Mouse (Mus musculus) limb, embryonic 10.5 days (tissue): ENCODE measurements around the gene Ecm1. TPM values are rescaled to one million over a fixed set of nuclear protein-coding genes. Genes with fewer than 3 reads are reported as not detected.

ENCODE experiments used
- DNase-seq: peaks from one replicate; pipeline ENCODE4 v3.0.0-alpha.2; 2017; ENCODE audit warnings: low spot score
- H3K27ac ChIP-seq: fragments of 300-500 bp; sonication (generic); 2 replicates; pipeline ENCODE4 v1.5.1; 2016; ENCODE audit warnings: mild to moderate bottlenecking
- H3K27me3 ChIP-seq: fragments of 300-500 bp; sonication (generic); 2 replicates; pipeline ENCODE4 v1.6.1; 2016; ENCODE audit warnings: low read depth, mild to moderate bottlenecking; ENCODE audit not compliant: poor library complexity, severe bottlenecking
- H3K36me3 ChIP-seq: fragments of 300-500 bp; sonication (generic); 2 replicates; pipeline ENCODE4 v1.6.1; 2016; ENCODE audit warnings: mild to moderate bottlenecking, moderate library complexity
- H3K4me1 ChIP-seq: fragments of 300-500 bp; sonication (generic); 2 replicates; pipeline ENCODE4 v1.6.1; 2016
- H3K4me3 ChIP-seq: fragments of 300-500 bp; sonication (generic); 2 replicates; pipeline ENCODE4 v1.5.1; 2016; ENCODE audit warnings: mild to moderate bottlenecking, moderate library complexity
- H3K9me3 ChIP-seq: fragments of 300-500 bp; sonication (generic); replicated peaks from 2 replicates; pipeline ENCODE4 v1.6.1; 2016; ENCODE audit warnings: mild to moderate bottlenecking
- WGBS: fragments of 180-500 bp; shearing (Covaris S2); methylation state at CpG from one replicate; pipeline ENCODE4 v1.1.7; 2016; 5-methylcytosine and 5-hydroxymethylcytosine counted together
- polyA plus RNA-seq: library from polyadenylated mRNA; unstranded; fragments of >200 nt; fragmentation: Nextera tagmentation; extraction: Ambion mirVana; gene quantifications from 2 replicates; pipeline ENCODE4 v1.2.1, GENCODE M21; 2016

Gene Ecm1
- polyA plus RNA-seq, 1 experiment from 2014 or later = 7.5 TPM

DNA sequence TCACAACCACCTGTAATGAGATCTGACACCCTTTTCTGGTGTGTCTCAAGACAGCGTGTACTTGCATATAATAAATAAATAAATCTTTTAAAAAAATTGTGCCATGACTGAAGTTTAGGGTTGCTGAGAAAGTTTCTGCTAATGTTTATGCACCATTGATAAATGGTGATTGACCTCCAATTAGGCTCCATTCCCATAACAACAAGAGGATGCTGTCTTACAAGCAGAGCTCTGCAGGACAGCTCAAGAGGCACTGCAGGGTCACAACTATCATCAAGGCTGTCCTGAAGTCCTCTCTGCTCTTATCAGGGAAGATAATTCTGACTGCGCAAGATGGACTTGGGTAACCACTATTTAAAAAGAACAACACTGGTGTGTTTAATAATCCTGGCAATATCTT lies 21.2 kb downstream of the Ecm1 start:
- H3K4me3 ChIP-seq = no peak overlapping the region
- no peak overlapping the region for H3K27ac ChIP-seq
- H3K27me3 ChIP-seq = no peaks in the 10 kb centered on the region
- 84% methylated on average over 2 of the region's 2 CpGs for WGBS
- no peaks in the 10 kb centered on the region for H3K9me3 ChIP-seq
- DNase-seq = no peak
- H3K36me3 ChIP-seq = no peaks in the 10 kb centered on the region
- no peaks in the 10 kb centered on the region for H3K4me1 ChIP-seq

DNA sequence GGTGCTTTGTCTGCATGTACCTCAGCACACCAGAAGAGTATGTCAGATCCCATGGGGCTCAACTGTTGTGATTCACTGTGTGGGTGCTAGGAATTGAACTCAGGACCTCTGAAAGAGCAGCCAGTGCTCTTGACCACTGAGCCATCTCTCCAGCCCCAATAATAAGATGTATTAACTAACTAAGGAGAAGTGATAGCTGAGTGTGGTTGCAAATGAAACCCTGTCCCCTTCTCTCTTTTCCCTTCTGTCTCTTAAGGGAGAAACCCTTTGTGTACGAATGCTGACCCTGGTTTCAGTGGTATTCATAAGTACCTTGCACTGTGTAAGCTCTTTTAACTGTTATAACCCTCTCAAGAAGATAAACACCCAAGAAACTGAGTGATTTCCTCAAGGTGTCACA lies 23.3 kb downstream of the Ecm1 start:
- 72% methylated on average over 1 of the region's 1 CpGs for WGBS
- Histone ChIP-seq H3K27me3 (no peaks in the 10 kb centered on the region), H3K4me3 (no peak overlapping the region), H3K9me3 (no peaks in the 10 kb centered on the region), H3K27ac (no peak overlapping the region), H3K36me3 (no peaks in the 10 kb centered on the region), H3K4me1 (no peaks in the 10 kb centered on the region)
- DNase-seq = no peak

DNA sequence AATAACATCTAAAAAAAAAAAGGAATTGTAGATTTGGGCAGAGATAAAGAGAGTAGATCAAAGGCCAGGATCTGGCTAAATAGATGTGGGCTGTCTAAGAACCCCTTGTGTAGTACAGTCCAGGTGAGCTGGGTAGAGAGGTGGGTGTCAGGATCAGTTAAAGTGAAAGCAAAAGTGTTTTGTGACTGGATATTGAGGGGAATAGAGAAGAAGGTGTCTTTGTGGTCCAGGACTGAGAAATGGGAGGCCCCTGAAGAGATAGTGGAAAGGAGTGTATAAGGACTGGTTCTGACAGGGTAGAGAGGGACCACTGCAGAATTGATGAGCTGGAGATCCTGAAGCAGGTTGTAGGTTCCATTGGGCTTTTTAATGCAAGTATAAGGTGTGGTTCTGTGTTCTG lies 29.4 kb downstream of the Ecm1 start:
- Histone ChIP-seq H3K27ac (no peak overlapping the region), H3K4me3 (no peak overlapping the region), H3K27me3 (no peaks in the 10 kb centered on the region), H3K9me3 (no peaks in the 10 kb centered on the region), H3K36me3 (no peaks in the 10 kb centered on the region), H3K4me1 (no peaks in the 10 kb centered on the region)
- no peak for DNase-seq

DNA sequence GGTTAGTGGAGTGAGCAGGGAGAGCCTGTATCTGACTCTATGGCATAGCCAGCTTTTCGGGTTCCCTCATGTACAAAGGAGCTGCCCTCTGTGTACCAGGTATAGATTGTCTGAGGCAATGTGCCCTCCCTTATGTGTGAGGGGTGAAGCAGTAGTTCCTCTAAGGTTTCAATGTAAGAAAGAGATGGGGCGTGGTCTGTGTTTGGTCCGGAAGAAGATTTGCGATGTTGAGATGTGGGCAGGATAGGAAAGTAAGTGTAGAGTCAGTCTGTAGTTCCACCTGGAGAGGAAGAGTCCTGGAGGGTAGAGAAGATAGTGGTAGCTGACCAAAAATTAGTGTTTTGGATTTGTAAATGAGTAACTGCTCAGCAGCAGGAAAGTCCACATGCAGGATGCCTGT lies 30.3 kb downstream of the Ecm1 start:
- DNase-seq = no peak
- Histone ChIP-seq H3K36me3 (no peaks in the 10 kb centered on the region), H3K27me3 (no peaks in the 10 kb centered on the region), H3K9me3 (no peaks in the 10 kb centered on the region), H3K4me1 (no peaks in the 10 kb centered on the region), H3K4me3 (no peak overlapping the region), H3K27ac (no peak overlapping the region)
- 92% methylated on average over 4 of the region's 4 CpGs for WGBS

DNA sequence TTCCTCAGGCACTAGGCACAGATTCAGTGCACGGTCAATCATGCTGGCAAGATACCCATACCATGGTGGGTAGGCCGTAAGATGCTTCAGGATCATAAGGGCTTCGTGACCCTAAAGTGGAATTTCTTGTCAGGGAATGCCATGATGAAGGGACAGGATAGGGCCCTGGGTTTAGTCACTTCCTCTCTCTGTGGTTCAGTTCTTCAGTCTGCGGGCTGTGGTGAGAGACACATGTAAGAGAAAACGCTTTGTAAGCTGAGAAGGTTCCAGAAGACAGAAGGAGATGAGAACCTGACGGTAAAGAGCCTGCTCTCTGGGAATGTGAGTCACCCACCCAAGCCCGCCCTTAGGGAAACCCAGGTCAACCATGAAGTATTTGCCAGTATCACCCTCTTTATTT lies 31.9 kb downstream of the Ecm1 start:
- H3K36me3 ChIP-seq = no peaks in the 10 kb centered on the region
- H3K4me3 ChIP-seq = no peak overlapping the region
- WGBS = 85% methylated on average over 7 of the region's 7 CpGs
- no peaks in the 10 kb centered on the region for H3K9me3 ChIP-seq
- no peak for DNase-seq
- no peaks in the 10 kb centered on the region for H3K27me3 ChIP-seq
- no peak overlapping the region for H3K27ac ChIP-seq
- H3K4me1 ChIP-seq = no peaks in the 10 kb centered on the region

DNA sequence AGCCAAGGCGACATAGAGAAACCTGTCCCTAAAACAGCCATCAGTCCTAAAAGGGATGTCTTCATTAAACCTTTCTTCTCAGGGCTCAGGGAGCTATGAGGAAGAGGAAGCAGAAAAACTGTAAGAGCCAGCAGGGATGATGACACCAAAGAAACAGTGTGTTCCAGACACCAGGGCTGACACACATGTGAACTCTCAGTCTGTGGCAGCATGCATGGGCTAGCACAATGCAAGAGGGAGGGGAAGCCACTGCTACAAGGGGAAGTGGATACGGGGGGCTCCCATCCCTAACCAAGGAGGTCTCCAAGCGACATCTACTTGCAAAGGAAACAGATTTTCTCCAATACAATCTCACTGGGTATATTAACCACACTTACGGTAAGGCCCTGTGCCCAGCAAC lies 33.1 kb downstream of the Ecm1 start:
- DNase-seq = no peak
- peaks cover 11% of the 10 kb centered on the region for H3K4me1 ChIP-seq
- no peaks in the 10 kb centered on the region for H3K9me3 ChIP-seq
- H3K4me3 ChIP-seq = no peak overlapping the region
- no peaks in the 10 kb centered on the region for H3K27me3 ChIP-seq
- no peak overlapping the region for H3K27ac ChIP-seq
- 90% methylated on average over 4 of the region's 4 CpGs for WGBS
- H3K36me3 ChIP-seq = no peaks in the 10 kb centered on the region

DNA sequence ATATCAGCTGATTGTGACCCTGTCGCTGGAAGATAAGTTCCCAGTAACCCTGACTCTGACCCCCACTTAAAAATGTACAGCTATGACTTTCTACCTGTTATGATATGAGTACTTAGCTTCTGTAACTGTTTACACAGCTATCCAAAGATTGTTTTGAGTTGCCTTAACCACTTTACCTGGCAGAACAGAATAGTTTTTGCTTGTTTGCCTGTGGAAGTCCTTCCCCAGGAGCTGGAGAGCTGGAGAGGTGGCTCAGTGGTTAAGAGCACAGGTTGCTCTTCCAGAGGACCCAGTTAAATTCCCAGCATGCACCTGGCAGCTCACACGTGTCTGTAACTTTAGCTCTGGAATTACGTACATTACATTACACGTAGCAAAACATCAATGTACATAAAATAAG lies 34.8 kb downstream of the Ecm1 start:
- H3K27me3 ChIP-seq = no peaks in the 10 kb centered on the region
- WGBS = 87% methylated on average over 4 of the region's 4 CpGs

DNA sequence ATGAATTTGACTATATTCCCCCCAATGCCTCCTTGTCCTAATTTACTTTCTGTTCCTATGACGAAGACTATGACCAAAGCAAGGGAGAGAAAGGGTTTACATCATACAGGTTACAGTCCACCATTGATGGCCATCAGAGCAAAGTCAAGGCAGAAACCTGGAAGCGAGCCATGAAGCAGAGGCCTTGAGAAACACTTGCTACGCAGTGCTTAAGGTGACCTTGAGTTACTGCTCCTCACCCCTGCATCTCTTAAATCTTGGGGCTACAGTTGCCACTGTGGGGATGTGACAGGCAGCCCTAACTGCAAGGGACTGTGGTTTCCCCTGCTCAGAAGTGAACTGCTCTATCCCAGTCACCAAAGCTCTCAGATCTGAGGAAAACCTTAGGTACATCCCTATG lies 36.1 kb downstream of the Ecm1 start:
- Histone ChIP-seq H3K4me1 (peaks cover 15% of the 10 kb centered on the region), H3K36me3 (no peaks in the 10 kb centered on the region), H3K9me3 (no peaks in the 10 kb centered on the region), H3K27me3 (no peaks in the 10 kb centered on the region), H3K4me3 (no peak overlapping the region), H3K27ac (no peak overlapping the region)
- no peak for DNase-seq
- WGBS = 91% methylated on average over 3 of the region's 3 CpGs

More for the DNA sequence above, 34.8 kb downstream of the Ecm1 start:
- H3K4me3 ChIP-seq = no peak overlapping the region
- H3K36me3 ChIP-seq = no peaks in the 10 kb centered on the region
- DNase-seq = no peak
- no peak overlapping the region for H3K27ac ChIP-seq
- H3K9me3 ChIP-seq = no peaks in the 10 kb centered on the region
- H3K4me1 ChIP-seq = peaks cover 15% of the 10 kb centered on the region

DNA sequence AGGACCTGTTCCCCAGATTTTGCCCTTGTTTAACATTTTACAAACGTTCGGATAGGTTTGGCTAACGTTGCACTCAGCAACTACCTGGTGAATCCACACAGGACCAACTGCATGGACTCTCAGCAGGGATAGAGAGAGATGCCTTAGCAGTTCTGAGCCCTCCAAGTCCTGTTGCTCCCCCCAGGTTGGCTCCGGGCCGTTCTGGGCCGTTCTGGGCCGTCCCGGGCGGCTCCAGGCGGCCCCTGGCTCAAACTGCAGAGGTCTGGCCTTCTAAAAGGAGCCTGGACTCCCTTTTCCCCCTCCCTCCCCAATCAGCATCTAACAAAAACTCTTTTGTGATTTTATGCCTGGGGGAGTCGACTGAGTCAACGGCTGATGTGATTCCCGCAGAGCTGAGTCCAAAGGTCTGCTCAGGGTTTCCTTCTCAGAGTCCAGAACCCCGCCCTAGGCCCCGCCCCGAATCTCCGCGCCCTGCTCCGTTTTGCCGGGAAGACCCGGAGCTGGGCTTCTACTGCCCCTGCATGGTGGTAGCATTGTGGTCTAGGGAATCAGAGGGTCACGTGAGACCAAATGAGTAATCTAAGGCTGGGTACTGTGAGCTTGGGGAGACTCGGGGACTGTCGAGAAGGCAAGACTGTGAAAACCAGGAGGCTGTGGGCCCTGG lies 37.4 kb downstream of the Ecm1 start:
- Histone ChIP-seq H3K4me3 (peak overlapping the region; percentile 49), H3K4me1 (peaks cover 15% of the 10 kb centered on the region), H3K27ac (peak overlapping the region; percentile 91), H3K27me3 (no peaks in the 10 kb centered on the region), H3K9me3 (no peaks in the 10 kb centered on the region), H3K36me3 (no peaks in the 10 kb centered on the region)
- peak; percentile 83 for DNase-seq
- 8% methylated on average over 24 of the region's 24 CpGs for WGBS

DNA sequence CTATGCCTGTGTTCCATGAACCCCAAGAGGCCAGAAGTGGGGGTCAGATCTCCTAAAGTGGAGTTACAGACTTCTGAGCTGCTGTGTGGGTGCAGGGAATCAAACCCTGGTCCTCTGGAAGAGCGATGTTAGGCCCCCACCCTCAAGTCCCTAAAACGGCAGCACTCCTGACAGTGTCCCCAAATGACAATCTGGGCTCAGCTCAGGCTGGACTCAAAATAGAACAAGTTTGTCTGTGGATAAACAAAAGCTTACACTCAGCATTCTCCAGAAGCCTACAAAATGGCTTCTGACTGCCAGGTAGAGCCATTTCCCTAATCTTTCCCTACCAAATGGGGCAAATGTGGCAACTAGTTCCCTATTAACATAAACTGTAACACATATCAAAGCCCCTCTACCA lies 38.3 kb downstream of the Ecm1 start:
- H3K4me1 ChIP-seq = peaks cover 22% of the 10 kb centered on the region
- H3K27me3 ChIP-seq = no peaks in the 10 kb centered on the region
- peak overlapping the region; percentile 91; the same call in 1 of the 2 replicates for H3K27ac ChIP-seq
- no peaks in the 10 kb centered on the region for H3K36me3 ChIP-seq
- DNase-seq = no peak
- 76% methylated on average over 2 of the region's 2 CpGs for WGBS
- H3K9me3 ChIP-seq = no peaks in the 10 kb centered on the region
- H3K4me3 ChIP-seq = no peak overlapping the region

DNA sequence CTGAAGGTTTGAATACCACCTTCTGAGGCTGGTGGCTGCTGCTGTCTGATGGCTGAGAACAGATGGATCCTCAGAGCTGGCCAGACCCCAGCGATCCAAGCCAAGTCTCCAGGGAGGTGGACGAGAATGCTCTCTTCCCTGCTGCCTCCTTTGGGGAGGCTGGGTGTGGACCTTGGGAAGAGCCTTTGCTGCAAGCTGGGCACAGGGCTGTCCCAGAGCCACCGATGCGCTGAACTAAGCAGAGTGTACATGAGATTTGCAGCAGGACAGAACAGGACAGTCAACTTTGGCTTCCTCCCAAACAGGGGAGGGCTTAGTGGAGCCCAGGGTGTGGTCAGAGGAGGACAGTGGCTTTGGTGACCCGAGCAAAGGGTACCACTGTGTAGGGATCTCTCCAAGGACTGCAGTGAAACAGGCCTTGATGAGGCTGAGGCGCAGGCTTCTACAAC lies 39.1 kb downstream of the Ecm1 start:
- WGBS = 56% methylated on average over 6 of the region's 6 CpGs
- Histone ChIP-seq H3K27ac (no peak overlapping the region), H3K4me3 (no peak overlapping the region), H3K36me3 (no peaks in the 10 kb centered on the region), H3K27me3 (no peaks in the 10 kb centered on the region), H3K9me3 (no peaks in the 10 kb centered on the region), H3K4me1 (peaks cover 29% of the 10 kb centered on the region)
- DNase-seq = no peak

DNA sequence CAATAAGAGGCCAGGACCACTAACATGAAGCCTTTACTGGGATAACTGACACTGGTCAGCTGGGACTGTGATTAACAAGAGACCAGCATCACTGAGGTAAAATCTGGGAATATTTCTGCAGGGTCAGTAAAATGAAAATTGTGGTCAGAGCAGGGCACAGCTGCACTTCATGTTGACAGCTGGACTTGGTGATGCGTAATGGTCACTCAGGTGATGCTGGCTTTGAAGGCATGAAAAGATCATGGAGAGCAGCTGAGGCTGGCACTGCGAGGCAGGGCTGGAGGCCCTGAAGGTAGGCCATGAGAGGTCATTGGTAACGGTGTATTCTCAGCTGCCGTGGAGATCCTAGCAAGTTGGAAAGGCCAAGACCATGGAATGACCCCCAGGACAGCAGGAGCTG lies 41.1 kb downstream of the Ecm1 start:
- Histone ChIP-seq H3K4me1 (peaks cover 29% of the 10 kb centered on the region), H3K4me3 (no peak overlapping the region), H3K27ac (no peak overlapping the region), H3K36me3 (no peaks in the 10 kb centered on the region), H3K9me3 (no peaks in the 10 kb centered on the region), H3K27me3 (no peaks in the 10 kb centered on the region)
- 95% methylated on average over 4 of the region's 4 CpGs for WGBS
- no peak for DNase-seq

DNA sequence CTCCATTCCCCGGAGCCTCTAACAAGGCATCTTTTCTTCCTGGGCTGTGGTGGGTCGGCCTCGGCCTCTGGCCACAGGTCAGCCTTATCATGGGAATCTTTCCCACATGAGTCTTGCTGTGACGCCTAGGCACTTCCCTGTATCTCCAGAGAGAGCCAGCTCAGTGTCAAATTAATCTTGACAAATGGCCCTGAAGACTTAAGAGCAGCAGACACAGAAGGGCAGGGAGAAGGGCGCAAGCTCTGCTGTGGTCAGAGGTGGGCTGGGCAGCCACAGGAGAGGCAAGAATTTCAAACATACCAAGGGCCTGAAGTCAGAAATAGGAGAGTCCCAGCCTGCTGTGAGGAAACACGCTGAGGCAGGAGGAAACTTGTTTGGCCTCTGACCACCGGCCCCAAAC lies 43.0 kb downstream of the Ecm1 start:
- no peak overlapping the region for H3K4me3 ChIP-seq
- 12% methylated on average over 7 of the region's 7 CpGs for WGBS
- 0 out of 2 replicates have a peak overlapping the region, but pooled peaks have one; percentile 16 for H3K27ac ChIP-seq
- H3K36me3 ChIP-seq = 0 out of 2 replicates have a peak, but pooled peaks cover 1% of the 10 kb centered on the region
- no peaks in the 10 kb centered on the region for H3K9me3 ChIP-seq
- H3K27me3 ChIP-seq = no peaks in the 10 kb centered on the region
- H3K4me1 ChIP-seq = peaks cover 19% of the 10 kb centered on the region
- no peak for DNase-seq

DNA sequence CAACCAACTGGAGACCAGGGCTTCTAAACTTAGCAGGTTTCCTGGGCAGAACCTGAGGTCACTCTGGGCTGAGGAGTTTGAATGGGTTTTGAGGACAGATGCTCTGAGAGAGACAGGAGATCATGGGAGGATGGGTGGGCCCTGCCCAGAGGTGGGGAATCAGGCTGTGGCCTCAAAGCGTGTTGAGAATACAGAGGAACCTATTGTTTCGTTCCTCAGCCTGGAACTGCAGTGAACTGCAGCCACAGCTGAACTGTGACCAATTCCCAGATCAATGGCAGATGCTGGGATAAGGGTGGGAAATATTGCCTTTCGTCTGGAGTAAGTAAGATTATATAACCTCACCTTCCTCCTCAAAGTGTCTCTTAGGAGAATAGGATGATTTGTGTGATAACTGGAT lies 43.6 kb downstream of the Ecm1 start:
- no peak for DNase-seq
- no peaks in the 10 kb centered on the region for H3K9me3 ChIP-seq
- peak overlapping the region; percentile 27; the same call in 1 of the 2 replicates for H3K27ac ChIP-seq
- 0 out of 2 replicates have a peak, but pooled peaks cover 5% of the 10 kb centered on the region for H3K36me3 ChIP-seq
- WGBS = 45% methylated on average over 3 of the region's 3 CpGs
- H3K27me3 ChIP-seq = no peaks in the 10 kb centered on the region
- peaks cover 15% of the 10 kb centered on the region for H3K4me1 ChIP-seq
- H3K4me3 ChIP-seq = no peak overlapping the region
